Mouse (Mus musculus) MEL-GATA-1-ER (cell line): Measurements from ENCODE around the gene Lats1.
"Not testable (repeated sequence)": the region's sequence is repeated elsewhere in the genome, so short reads cannot be mapped to it uniquely, and the experiment has no call there.

Experiments used
- DNase-seq: peaks from one replicate; pipeline ENCODE4 v3.0.0-alpha.2; 2012; ENCODE audit warnings: low read depth; ENCODE audit errors: extremely low read depth

The Lats1 gene

DNA sequence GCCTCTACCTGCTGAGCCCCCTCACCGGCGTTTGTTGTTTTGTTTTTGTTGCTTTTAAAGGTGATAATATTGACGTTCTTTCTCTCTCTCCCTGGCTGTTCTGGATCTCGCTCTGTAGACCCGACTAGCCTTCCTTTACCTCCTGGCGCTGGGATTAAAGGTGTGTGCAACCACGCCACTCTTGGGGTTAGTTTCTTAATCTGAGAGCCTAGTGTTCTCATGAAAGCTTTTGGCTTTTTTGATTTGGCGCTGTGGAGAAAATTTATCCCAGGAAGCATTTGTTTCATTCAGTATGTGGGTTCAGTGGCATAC, 45.4 kb downstream of the Lats1 start:
- DNase-seq = no peak

DNA sequence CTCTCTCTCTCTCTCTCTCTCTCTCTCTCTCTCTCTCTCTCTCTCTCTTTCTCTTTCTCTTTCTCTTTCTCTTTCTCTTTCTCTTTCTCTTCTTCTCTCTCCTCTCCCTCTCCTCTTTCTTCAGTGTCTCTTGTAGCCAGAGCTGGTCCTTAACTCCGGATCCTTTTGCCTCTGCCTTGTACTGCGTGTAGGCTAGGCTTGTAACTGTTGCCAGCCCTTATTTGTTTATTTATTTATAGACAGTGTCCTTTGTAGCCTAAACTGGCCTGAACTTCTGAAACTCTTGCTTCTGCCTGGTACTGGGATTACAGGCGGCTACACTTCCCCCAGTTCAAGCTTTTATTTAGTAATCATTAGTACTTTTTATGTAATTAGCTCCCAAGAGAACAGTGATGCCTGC, 46.0 kb downstream of the Lats1 start:
- DNase-seq = peak; percentile 18

DNA sequence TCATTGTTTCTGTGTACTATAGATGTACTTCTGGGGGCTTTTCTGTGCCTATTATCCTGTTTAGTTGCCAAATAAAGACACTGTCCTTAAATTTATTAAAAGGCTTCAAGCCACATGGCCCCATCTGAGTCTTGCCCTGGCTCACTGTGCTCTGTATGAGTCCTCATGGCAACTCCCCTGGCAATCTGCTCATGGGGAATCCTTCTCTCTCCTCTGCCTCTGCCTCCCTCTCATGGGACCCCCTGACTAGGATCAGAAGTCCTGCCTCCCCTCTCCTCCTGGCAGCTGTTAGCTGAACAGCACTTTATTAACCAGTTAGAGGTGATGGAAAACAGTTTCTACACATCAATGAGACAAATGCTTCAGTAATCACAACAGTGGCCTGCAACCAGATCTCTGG, 50.6 kb downstream of the Lats1 start:
- no peak for DNase-seq

DNA sequence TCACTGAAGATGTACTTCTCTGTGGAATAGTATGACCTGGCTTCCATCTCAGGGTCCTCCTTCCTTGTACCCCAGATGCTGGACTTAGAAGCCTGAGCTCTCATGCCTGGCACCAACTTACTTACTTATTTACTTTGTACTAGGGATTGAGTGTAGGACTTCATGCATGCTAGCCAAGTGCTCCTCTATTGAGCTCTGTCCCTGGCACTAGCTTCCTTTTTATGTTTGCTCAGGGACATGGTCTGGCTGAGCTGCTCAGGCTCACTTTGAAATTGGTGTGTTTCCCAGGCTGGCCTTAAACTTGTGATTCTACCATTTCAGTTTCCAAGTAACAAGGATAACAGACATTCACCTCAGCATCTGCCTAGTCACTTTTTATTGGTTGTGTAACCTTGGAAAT, 56.1 kb downstream of the Lats1 start:
- DNase-seq = no peak

DNA sequence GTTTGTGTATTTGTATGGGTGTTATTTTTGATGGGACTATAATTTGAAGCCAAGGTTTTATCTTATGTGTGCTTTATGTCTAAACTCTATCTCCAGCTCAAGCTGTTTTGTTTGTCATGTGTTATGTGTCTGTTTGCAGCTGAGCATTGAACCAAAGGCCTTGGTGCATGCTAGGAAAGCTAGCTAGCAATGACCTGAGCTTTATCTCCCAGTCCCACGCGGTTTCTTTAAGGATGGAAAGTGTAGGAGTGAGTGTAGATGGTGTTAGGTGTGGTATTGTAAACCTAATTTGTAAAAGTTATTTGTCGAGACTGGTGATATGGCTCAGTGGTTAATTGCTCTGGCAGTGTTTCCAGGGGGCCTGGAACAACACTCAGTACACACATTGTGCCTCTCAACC, 56.9 kb downstream of the Lats1 start:
- DNase-seq = no peak

DNA sequence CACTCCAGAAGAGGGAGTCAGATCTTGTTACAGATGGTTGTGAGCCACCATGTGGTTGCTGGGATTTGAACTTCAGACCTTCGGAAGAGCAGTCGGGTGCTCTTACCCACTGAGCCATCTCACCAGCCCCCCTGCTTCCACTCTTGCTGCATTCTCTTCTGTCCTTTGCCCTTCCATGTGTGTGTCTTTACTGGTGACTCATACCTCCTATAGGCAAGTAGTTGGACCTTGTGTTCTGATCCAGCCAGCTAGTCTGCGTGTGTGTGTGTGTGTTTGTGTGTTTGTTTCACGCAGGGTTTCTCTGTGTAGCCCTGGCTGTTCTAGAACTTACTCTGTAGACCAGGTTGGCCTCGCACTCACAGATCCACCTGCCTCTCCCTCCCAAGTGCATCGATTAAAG, 64.5 kb downstream of the Lats1 start:
- DNase-seq = not testable (repeated sequence)

DNA sequence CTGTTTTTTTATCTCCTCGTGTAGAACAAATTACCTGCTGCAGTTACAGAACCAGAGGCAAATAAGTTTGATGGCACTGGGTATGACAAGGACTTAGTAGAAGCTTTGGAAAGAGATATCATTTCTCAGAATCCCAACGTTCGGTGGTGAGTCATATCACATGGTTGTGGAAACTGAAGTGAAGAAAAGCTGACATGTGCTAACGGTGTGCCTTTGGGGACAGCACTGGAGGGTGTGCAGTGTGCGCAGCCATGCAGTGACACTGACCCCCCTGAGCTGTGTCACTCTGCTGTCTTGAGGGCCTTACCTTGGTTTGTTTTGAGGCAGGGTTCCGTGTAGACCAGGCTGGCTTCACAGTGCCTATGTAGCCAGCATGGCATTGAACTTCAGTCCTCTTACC, 67.7 kb downstream of the Lats1 start:
- no peak for DNase-seq

DNA sequence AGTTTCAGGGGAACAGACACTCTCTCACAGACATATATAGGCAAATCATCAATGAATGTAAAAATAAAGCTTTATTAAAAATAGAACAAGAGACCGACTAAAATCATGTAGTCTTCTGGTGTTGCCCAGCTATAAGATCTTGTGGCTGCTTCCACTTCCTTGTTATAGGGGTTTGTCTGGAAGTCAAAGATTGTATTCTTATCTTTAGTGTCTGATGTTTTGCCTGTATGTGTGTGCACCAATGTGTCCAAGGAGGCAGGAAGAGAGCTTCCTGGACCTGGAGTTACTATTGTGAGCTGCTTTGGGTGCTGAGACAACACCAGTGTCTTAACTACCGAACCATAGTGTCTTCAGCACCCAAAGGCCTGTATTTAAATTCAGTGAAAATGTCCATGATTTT, 76.5 kb downstream of the Lats1 start:
- DNase-seq = peak; percentile 58
